Mouse (Mus musculus) hindbrain, embryonic 15.5 days (tissue): ENCODE measurements around the gene Rnase13. TPM values are rescaled to one million over a fixed set of nuclear protein-coding genes. Genes with fewer than 3 reads are reported as not detected.
"Not testable (repeated sequence)": the region's sequence is repeated elsewhere in the genome, so short reads cannot be mapped to it uniquely, and the experiment has no call there.

Experiments
- ATAC-seq: fragments of 200-750 bp; cut with Nextera tagmentation; 2 replicates; pipeline ENCODE4 v1.8.0; 2017; ENCODE audit warnings: low read depth, moderate number of reproducible peaks, moderate TSS enrichment; ENCODE audit not compliant: low FRiP score
- H3K27ac ChIP-seq: fragments of 300-500 bp; sonication (generic); replicated peaks from 2 replicates; pipeline ENCODE4 v1.5.1; 2015; ENCODE audit warnings: mild to moderate bottlenecking, inconsistent platforms
- H3K27me3 ChIP-seq: fragments of 300-500 bp; sonication (generic); 2 replicates; pipeline ENCODE4 v1.6.1; 2015; ENCODE audit warnings: control low read depth, inconsistent platforms
- H3K36me3 ChIP-seq: fragments of 300-500 bp; sonication (generic); 2 replicates; pipeline ENCODE4 v1.6.1; 2015; ENCODE audit warnings: control low read depth, inconsistent platforms
- H3K4me1 ChIP-seq: fragments of 300-500 bp; sonication (generic); replicated peaks from 2 replicates; pipeline ENCODE4 v1.6.1; 2015; ENCODE audit warnings: control low read depth, inconsistent platforms
- H3K4me2 ChIP-seq: fragments of 300-500 bp; sonication (generic); 2 replicates; pipeline ENCODE4 v1.6.1; 2015; ENCODE audit warnings: moderate library complexity, mild to moderate bottlenecking, inconsistent platforms
- H3K4me3 ChIP-seq: fragments of 300-500 bp; sonication (generic); 2 replicates; pipeline ENCODE4 v1.5.1; 2015; ENCODE audit warnings: mild to moderate bottlenecking, inconsistent platforms
- H3K9ac ChIP-seq: fragments of 300-500 bp; sonication (generic); 2 replicates; pipeline ENCODE4 v1.6.1; 2015; ENCODE audit warnings: inconsistent platforms
- H3K9me3 ChIP-seq: fragments of 300-500 bp; sonication (generic); 2 replicates; pipeline ENCODE4 v1.6.1; 2016; ENCODE audit warnings: control low read depth, inconsistent platforms
- WGBS: fragments of 180-500 bp; shearing (Covaris S2); methylation state at CpG from one replicate; pipeline ENCODE4 v1.1.7; 2015; 5-methylcytosine and 5-hydroxymethylcytosine counted together
- polyA plus RNA-seq: library from polyadenylated mRNA; unstranded; fragments of >200 nt; fragmentation: Nextera tagmentation; extraction: Ambion mirVana; gene quantifications from 2 replicates; pipeline ENCODE4 v1.2.1, GENCODE M21; 2015

The Rnase13 gene
- polyA plus RNA-seq, 1 experiment from 2014 or later: not detected

DNA sequence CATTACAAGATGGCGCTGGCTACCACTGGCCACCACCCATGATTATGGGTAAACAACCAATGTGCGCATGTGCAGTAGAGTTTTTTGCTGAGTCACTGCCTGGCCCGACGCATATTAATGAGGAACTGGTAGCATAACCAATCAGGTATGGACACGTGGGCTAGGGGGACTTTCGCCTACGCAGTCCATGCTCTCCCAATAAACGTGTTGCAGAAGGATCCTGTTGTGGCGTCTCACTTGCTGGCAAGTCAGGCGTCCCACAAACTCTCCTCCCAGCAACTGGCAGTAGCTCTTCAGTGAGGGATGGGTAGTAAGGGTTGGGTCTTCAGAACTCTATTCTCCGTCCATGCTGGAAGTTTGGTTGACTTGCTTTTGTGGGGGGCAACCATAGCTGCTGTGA, 4.4 kb upstream of the Rnase13 start:
- not testable (repeated sequence) for ATAC-seq, H3K9ac ChIP-seq
- 96% methylated on average over 11 of the region's 11 CpGs for WGBS

DNA sequence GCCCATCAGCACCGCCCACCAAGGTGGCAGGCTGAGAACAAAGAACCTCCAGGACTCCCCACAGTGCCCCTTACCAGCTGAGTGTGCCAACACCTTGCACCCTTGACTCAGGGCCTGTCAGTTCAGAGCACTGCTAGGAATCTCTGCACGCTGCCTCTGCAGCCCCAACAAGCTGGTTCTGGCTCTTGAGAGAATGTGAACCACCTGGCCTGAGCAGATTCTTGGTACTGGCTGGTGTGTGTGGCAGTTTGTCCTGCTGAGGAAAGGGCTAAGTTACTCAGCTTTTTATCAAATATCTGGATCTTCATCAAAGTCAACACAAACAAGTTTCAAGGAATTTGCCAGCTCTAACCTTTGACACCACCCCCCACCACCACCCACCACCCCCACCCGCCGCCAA, 919 bp upstream of the Rnase13 start:
- Histone ChIP-seq H3K9ac (no peak overlapping the region), H3K4me3 (no peak overlapping the region), H3K9me3 (no peaks in the 10 kb centered on the region), H3K4me1 (no peaks in the 10 kb centered on the region), H3K27ac (no peak overlapping the region), H3K36me3 (no peaks in the 10 kb centered on the region), H3K27me3 (no peaks in the 10 kb centered on the region), H3K4me2 (no peak overlapping the region)
- no peak for ATAC-seq
- WGBS: 76% methylated on average over 4 of the region's 4 CpGs

More for the DNA sequence above, 4.4 kb upstream of the Rnase13 start:
- H3K27ac ChIP-seq, H3K9me3 ChIP-seq, H3K36me3 ChIP-seq, H3K4me2 ChIP-seq, H3K4me1 ChIP-seq, H3K27me3 ChIP-seq, H3K4me3 ChIP-seq: not testable (repeated sequence)

DNA sequence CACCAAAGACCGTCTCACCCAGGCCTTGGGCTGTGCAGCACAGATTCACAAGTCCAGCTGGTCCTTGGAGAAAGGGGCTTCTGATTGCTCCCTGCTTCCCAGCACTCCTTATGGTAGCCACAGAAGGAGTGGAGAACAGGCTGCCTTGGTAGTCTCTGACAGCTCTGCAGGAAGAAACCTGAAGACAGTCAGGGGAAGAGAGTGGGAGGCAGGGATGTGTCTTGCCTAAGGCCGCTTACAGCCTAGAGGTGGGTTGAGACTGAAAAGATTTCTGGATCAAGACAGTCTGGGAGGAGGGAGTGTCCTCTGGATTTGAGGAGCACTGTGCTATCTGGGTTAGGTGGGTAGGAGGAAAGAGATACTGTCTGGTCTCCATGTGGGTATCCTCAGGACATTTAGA, 337 bp upstream of the Rnase13 start:
- 85% methylated on average over 2 of the region's 2 CpGs for WGBS
- H3K4me1 ChIP-seq: no peaks in the 10 kb centered on the region
- no peak for ATAC-seq
- H3K27ac ChIP-seq: peak overlapping the region; percentile 46
- no peak overlapping the region for H3K4me2 ChIP-seq
- H3K9me3 ChIP-seq: no peaks in the 10 kb centered on the region
- H3K36me3 ChIP-seq: no peaks in the 10 kb centered on the region
- H3K9ac ChIP-seq: no peak overlapping the region
- H3K4me3 ChIP-seq: no peak overlapping the region
- no peaks in the 10 kb centered on the region for H3K27me3 ChIP-seq

DNA sequence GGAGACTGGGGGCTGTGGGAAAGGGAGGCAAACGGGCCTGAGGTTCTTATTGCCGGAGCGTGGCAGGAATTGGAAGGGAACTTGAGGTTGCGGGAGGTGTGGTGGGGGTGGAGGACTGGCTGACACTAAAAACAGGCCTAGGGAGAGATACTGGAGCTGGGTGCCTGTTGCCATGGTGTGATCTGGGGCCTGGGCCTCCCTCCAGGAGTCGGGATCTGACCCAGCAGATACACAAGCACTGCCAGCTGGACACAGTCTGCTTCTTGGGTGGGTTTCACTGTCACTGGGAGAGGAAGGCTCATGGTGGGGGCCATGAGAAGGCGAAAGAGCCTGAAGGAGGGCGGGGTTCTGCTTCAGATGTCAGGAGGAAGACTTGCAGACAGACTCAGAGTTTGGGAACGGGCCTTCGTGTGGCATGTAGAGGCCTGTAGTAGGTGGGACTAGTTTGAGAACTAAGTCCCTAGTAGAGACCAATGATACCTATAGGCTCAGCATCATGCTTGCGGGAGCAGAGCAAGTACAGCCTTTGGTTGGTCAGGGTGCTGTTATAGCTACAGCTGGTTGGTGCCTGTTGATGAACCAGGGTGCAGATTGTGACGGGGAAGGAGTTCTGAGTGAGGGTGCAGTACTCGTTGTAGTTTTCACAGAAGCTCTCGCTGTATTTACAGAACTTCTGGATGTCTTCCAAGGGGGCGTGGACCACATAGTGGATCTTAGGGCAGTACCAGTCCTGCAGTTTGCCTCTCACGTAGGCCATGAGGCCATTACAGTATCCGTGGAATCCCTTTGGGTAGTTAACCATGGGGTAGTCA, 608 bp downstream of the Rnase13 start:
- H3K27ac ChIP-seq: peak overlapping the region; percentile 76
- no peaks in the 10 kb centered on the region for H3K9me3 ChIP-seq
- peak; percentile 87 for ATAC-seq
- no peak overlapping the region for H3K4me2 ChIP-seq
- H3K36me3 ChIP-seq: no peaks in the 10 kb centered on the region
- 81% methylated on average over 16 of the region's 16 CpGs for WGBS
- no peak overlapping the region for H3K9ac ChIP-seq
- H3K4me1 ChIP-seq: no peaks in the 10 kb centered on the region
- no peaks in the 10 kb centered on the region for H3K27me3 ChIP-seq
- no peak overlapping the region for H3K4me3 ChIP-seq

DNA sequence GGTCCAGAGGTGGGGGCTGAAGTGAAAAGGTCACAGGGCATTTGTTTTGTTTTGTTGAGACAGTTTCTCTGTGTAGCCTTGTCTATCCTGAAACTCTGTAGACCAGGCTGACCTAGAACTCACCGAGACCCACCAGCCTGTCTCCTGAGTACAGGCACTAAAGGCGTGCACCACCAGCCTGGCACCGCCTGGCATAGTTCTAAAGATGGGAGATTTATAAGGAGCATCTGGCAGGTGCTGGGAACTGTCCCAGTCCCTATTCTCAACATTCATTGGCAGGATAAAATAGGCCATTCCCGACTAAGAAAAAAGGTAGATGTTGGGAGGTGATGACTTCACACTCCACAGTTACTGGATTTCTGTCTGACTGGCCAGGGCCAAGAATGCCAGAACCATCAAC, 3.6 kb downstream of the Rnase13 start:
- Histone ChIP-seq H3K4me2 (no peak overlapping the region), H3K4me3 (no peak overlapping the region), H3K9ac (no peak overlapping the region), H3K4me1 (peaks cover 4% of the 10 kb centered on the region), H3K27ac (no peak overlapping the region), H3K27me3 (no peaks in the 10 kb centered on the region), H3K9me3 (no peaks in the 10 kb centered on the region), H3K36me3 (no peaks in the 10 kb centered on the region)
- 88% methylated on average over 4 of the region's 4 CpGs for WGBS
- no peak for ATAC-seq

DNA sequence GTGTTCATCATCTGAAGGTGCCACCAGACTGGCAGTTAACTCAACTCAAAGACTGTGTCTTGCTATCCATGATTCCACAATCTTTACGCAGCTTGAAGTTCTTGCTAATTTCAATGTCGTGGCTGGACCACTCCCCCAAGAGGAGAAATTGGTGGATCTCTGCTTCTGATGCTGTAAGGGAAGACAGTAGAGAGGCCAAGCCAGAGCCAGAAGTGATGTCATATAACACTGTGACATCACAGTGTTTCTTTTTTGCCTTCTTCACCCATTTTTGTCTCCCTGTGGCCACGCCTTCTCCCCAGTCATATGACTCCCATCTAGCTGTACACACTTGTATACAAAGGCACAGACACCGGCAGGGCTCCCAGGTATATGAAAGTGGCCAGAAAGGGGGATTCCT, 4.4 kb downstream of the Rnase13 start, which contains the start of gene Tppp2:
TSS of gene Tppp2 (plus strand) at position 301 of the 400 bp plus-strand sequence.
- Histone ChIP-seq H3K4me2 (no peak within 1 kb of the TSS), H3K9ac (no peak within 1 kb of the TSS), H3K27ac (no peak within 1 kb of the TSS), H3K36me3 (no peaks in the 10 kb centered on the region), H3K4me1 (peaks cover 9% of the 10 kb centered on the region), H3K4me3 (no peak within 1 kb of the TSS), H3K9me3 (no peaks in the 10 kb centered on the region), H3K27me3 (no peaks in the 10 kb centered on the region)
- no peak for ATAC-seq
- 92% methylated on average over 4 of the region's 4 CpGs for WGBS

DNA sequence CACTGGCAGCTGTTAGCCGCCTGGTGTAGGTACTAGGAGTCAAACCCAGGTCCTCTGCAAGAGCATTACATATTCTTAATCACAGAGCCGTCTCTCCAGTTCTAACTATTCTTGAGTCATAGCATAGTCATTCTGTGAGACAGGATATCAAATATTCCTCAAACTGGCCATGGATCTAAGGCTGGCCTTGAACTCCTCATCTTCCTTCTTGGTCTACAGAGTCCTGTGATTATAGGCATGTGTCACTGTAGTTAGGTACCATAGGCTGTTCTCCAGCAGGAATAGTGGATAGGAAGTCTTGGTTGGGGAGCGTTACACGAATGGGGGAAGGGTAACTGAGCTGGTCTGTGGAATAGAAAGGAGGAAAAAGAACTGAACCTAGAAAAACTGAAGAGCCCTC, 6.0 kb downstream of the Rnase13 start:
- no peaks in the 10 kb centered on the region for H3K36me3 ChIP-seq
- no peak overlapping the region for H3K9ac ChIP-seq
- H3K4me3 ChIP-seq: no peak overlapping the region
- WGBS: 91% methylated on average over 4 of the region's 4 CpGs
- H3K27me3 ChIP-seq: no peaks in the 10 kb centered on the region
- no peaks in the 10 kb centered on the region for H3K9me3 ChIP-seq
- no peak for ATAC-seq
- no peak overlapping the region for H3K27ac ChIP-seq
- H3K4me2 ChIP-seq: no peak overlapping the region
- H3K4me1 ChIP-seq: peaks cover 19% of the 10 kb centered on the region

DNA sequence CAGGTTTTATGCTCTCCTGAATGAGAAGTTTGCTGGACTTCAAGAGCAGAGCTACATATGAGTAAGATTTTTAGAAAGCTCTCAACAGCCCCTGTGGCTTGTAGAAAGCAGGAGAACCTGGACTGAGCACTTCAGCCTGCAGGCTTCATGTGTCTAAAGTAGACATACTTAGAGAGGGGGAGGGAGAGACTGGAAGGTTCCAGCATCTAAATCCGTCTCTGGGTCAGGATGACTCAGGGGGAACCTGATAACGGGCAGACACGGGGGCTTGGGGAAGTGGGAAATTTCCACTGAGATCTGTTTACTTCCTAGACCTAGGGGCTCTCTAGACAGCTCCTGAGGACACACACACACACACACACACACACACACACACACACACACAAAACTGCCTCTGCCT, 7.5 kb downstream of the Rnase13 start:
- Histone ChIP-seq H3K4me2 (no peak overlapping the region), H3K9me3 (no peaks in the 10 kb centered on the region), H3K36me3 (no peaks in the 10 kb centered on the region), H3K4me3 (no peak overlapping the region), H3K9ac (no peak overlapping the region), H3K27me3 (no peaks in the 10 kb centered on the region), H3K27ac (peak overlapping the region; percentile 80), H3K4me1 (peaks cover 19% of the 10 kb centered on the region)
- WGBS: 27% methylated on average over 3 of the region's 3 CpGs
- no peak for ATAC-seq

DNA sequence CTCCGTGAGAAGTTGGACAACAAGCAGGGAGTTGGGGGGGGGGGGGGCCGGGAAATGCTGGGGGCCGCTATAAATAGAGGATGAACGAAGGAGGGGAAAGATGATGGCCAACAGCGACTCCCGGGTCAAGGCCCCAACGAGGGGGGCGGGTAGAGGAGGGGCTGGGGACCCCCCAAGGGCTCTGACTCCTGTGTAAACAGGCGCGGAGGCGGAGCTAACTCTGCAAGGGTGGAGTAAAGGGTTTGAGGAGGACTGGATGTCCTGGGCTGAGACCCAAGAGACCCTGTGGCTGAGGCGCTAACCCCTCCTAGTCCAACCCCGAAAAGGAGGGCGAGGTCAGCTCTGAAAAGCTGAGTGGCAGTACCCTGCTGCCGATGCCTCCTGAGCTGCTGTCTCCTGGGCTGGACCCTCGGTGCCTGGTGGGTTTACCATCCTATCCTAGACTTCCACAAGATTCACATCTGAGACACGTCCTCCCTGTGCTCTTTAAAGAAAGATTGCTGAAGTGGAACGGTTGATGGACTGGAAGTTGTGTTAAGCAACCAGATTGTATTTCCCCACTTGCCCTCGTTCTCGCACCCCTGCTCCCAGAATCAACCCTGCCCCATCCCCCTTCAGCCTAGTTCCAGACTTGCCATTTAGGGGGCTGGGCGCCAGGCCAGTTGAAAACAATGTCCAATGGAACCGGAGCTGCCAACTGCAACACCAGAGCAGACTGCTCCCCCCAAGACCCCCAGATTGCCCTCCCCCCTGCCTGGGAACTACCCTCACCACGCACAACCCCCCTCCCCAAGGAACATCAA, 8.4 kb downstream of the Rnase13 start, which contains the start of gene Ndrg2:
TSS of gene Ndrg2 (minus strand) at position 199 of the 803 bp plus-strand sequence.
- Histone ChIP-seq H3K9ac (peak within 1 kb of the TSS; percentile 70), H3K4me2 (peak within 1 kb of the TSS; percentile 95)
- peak; percentile 78 for ATAC-seq

DNA sequence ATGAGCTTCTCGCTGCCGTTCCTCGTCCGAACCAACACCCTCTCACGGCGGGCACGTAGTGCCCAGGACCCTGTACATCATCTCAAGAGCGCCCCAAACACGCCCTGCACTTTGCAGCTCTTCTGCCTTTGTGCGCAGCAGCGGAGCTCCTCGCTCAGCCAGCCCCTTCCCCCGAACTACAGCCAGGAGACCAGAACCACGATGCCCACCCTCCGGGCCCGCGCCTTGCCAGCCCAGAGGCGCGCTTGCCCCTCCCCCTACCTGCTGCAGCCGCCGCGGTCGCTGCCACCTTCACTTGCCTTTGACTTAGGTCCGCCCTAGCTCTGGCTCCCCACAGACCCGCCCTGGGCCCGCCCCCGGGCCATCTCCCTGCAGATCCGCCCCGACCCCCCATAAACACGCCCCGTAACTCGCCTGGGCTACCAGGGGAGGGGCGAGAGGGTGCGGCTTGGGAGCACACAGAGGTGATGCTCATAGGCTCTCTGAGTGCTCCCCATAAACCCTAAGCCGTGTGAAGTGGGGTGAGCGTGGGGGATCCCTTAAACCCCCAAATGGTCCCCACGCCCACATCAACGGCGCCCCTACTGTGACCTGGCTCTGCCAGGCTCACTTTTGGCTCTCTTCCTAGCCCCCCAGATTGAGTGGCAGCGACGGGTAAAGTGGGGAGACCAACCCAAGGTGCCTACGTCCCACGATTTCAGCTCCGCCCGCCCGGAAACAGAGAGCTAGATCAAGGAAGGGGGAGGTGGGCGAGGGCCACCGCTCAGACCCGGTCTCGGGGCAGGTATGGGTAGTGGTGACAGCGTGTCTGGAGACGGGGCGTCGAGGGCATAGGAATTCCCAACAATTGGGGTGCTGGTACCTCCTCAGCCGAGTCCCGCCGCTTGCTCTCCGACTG, 9.3 kb downstream of the Rnase13 start:
- Histone ChIP-seq H3K27me3 (no peaks in the 10 kb centered on the region), H3K9ac (peak overlapping the region; percentile 70), H3K9me3 (no peaks in the 10 kb centered on the region), H3K4me2 (peak overlapping the region; percentile 95), H3K27ac (peak overlapping the region; percentile 80), H3K4me1 (peaks cover 19% of the 10 kb centered on the region), H3K36me3 (no peaks in the 10 kb centered on the region), H3K4me3 (peak overlapping the region; percentile 61)
- under 1% methylated on average over 57 of the region's 58 CpGs for WGBS
- ATAC-seq: peak; percentile 78

More for the DNA sequence above, 8.4 kb downstream of the Rnase13 start, which contains the start of gene Ndrg2:
- Histone ChIP-seq H3K27me3 (no peaks in the 10 kb centered on the region), H3K4me3 (peak within 1 kb of the TSS; percentile 61), H3K4me1 (peaks cover 19% of the 10 kb centered on the region), H3K36me3 (no peaks in the 10 kb centered on the region), H3K27ac (peak within 1 kb of the TSS; percentile 80), H3K9me3 (no peaks in the 10 kb centered on the region)
- WGBS: 1% methylated on average over 22 of the region's 23 CpGs

DNA sequence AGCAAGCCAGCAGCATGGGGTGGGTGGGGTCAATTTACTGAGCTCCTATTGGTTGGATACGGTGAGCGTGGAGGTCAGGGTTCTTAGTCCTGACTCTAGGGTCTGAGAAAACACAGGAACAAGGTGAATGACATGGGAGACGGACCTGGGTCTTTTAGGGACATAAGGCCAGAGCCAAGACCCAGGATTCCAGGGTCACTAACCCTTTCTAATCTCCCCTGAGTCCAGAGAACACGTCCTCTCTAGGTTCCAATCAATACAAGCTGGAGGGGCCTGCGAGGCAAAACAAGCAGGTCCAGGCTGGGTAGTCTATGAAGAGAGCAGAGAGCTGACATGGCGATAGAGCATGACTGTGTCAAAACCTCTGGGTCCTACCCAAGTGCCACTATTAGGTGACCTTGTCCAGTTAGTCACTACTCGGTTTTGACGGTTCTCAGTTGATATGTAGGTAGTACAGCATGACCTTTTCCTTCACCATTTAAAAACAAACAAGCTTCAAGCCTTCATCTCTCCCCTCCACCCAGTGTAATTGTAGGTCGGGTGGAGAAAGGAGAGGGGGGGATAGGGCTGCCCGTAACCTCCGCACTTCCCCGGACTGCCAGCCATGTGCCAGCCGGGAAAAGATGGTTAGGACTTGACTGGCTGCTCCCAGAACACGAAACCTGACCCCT, 10.0 kb downstream of the Rnase13 start:
- ATAC-seq: peak; percentile 27
- WGBS: 6% methylated on average over 14 of the region's 14 CpGs
- Histone ChIP-seq H3K4me3 (peak overlapping the region; percentile 61), H3K27ac (peak overlapping the region; percentile 80), H3K4me2 (peak overlapping the region; percentile 95), H3K27me3 (no peaks in the 10 kb centered on the region), H3K9me3 (no peaks in the 10 kb centered on the region), H3K36me3 (no peaks in the 10 kb centered on the region), H3K4me1 (peaks cover 19% of the 10 kb centered on the region), H3K9ac (peak overlapping the region; percentile 70)
